Mouse (Mus musculus) c-Kit-positive CD71-positive TER-119-negative erythroid progenitor cells, embryonic 14.5 days (primary cell): Measurements from ENCODE around the gene Nipa2.
A peak's percentile ranks its signal among the peaks of the same experiment; 100 is the strongest.
"Not testable (repeated sequence)": the region's sequence is repeated elsewhere in the genome, so short reads cannot be mapped to it uniquely, and the experiment has no call there.

Source experiments
- DNase-seq: peaks from one replicate; pipeline ENCODE4 v3.0.0-alpha.2; 2013; ENCODE audit warnings: low read depth

The Nipa2 gene

DNA sequence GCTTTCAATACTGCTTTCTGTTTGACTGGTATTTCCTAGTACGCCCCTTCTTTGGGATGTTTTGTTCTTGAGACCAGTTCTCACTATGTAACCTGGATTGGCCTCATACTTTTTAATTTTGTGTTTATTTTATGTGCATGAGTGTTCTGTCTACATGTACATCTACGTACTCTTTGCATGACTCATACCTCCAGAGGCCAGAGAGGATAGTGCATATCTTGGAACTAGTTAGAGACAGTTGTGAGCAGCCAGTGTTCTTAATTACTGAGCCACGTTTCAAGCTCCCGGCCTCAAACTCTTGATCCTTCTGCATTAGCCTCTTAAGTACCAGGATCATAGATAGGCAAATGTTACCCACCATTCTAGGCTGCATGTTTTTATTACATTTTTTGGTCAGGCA lies 23.9 kb downstream of the Nipa2 start:
- no peak for DNase-seq

DNA sequence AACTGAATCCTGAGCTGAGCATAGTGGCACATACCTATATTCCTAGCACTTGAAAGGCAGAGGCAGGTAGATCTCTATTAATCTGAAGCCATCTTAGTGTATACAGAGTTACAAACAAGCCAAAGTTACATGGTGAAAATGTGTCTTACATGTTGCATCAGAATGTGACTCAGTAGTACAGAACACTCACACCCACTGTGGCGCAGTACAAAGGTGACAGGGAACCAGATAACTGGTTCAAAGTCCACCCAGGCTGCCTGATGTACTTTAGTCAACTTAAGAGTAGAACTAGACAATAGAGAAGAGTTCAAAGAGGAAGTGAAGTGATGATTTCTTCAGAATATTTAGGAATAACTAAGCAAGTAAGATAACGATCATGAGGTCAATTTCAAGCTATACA lies 27.3 kb downstream of the Nipa2 start:
- DNase-seq, result no peak

DNA sequence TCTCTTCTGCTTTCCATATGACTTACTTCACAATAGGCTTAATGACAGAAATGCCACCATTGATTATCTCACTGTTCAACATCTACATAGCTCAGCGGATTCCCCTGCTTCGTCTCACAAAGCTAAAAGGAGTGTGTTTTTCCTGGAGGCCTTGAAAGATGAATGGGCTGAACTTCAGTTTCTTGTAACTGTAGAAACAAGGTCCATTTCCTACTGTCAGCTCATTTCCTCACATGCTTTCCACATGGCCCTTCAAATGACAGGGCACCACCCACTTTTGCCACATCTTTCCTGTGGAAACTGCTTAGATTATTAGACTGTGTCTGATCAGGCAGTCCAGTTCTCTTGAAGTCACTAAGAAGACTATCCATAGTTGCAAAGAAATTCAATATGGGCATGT lies 33.6 kb downstream of the Nipa2 start:
- no peak for DNase-seq

- DNase-seq, result peak; percentile 19
Measured at GRCm38 (mm10) chr7:55927262-55927661, 35.0 kb downstream of the Nipa2 start.

DNA sequence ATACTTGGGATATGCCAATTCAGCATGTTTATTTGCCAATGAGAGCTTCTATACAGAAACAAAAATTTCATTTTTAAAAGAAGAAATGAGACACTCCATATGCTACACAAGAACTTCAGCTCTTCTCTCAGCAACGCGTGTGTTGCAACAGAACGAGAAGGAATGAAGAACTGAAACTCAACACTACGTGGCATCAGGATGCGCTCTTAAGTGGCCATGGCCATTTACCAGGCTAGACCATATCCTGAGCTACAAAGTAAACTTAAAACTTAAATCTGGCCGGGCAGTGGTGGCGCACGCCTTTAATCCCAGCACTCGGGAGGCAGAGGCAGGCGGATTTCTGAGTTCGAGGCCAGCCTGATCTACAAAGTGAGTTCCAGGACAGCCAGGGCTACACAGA lies 43.9 kb downstream of the Nipa2 start:
- DNase-seq, result not testable (repeated sequence)

DNA sequence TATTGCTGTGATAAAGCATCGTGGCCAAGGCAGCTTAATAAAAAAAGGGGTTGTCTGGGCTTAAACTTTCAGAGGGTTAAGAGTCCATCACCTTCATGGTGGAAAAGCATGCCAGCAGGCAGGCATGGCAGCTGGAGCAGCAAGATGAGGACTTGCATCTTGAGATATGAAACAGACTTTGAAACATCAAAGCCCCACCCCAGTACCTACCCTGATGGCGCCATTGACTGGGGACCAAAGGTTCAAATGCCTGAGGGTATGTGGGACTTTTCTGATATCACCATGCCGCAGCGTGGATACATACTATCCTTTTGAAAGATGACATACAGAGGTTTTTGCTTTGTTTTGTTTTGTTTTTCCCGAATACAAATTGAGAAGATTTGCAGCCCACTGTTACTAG lies 50.2 kb downstream of the Nipa2 start:
- DNase-seq, result no peak

GRCm38 (mm10) chr7:55911371-55911770 lies 50.9 kb downstream of the Nipa2 start:
- DNase-seq, result no peak

- no peak for DNase-seq
Measured at GRCm38 (mm10) chr7:55910356-55910755, 51.9 kb downstream of the Nipa2 start.

- DNase-seq, result no peak
Measured at GRCm38 (mm10) chr7:55909519-55909918, 52.8 kb downstream of the Nipa2 start.

GRCm38 (mm10) chr7:55905449-55905848 lies 56.8 kb downstream of the Nipa2 start:
- no peak for DNase-seq

DNA sequence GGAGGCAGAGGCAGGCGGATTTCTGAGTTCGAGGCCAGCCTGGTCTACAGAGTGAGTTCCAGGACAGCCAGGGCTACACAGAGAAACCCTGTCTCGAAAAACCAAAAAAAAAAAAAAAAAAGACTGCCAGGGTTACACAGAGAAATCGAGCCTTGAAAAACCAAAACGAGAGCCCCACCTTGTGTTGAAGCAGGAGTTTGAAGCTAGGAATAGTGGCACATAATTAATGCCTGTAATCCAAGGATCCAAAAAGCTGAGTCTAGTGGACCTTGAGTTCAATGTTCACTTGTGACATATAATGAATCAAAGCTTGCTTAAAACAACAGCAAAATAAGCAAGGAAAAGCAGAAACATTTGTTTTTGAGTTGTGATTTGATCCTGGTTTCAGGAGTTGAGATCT lies 58.5 kb downstream of the Nipa2 start:
- no peak for DNase-seq

GRCm38 (mm10) chr7:55891797-55892196 lies 70.5 kb downstream of the Nipa2 start:
- no peak for DNase-seq

DNA sequence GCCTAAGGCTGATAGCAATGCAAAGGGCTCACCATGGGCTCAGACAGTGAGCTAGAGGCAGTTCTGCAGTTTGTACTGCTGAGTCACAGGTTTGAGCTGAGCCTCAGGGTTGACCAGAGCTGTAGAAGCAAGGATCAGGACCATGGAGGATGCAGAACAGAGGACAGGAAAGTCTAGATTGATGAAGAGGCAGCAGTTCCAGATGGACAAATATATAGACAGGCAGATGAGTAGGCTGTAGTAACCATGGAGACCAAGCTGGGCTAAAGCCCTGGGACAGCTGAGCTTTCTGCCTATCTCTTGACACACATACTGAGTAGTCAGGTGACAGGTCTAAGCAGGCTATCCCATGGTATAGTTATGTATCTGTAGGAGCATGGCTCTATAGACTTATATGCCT lies 71.5 kb downstream of the Nipa2 start:
- DNase-seq, result no peak

DNA sequence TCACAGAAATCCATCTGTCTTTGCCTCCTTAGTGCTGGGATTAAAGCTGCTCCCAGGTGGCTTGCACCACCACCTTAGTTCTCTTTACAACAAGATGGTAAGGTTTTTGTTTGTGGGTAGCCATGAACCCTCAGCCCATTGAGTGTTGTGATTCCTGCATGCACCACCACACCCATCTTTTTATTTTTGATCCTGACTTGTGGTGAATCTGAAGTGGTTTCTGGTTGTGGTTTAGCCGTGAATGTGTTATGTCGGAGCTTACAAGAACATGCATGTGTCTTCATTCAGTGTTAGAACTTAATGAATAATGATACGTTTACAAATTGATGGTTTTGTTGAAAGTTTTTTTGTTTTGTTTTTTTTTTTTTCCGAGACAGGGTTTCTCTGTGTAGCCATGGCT lies 72.3 kb downstream of the Nipa2 start:
- no peak for DNase-seq

GRCm38 (mm10) chr7:55888603-55889002 lies 73.7 kb downstream of the Nipa2 start:
- no peak for DNase-seq
